Mouse (Mus musculus): Measurements from ENCODE around the gene Dab2ip. TPM values are rescaled to one million over a fixed set of nuclear protein-coding genes. Genes with fewer than 3 reads are reported as not detected.

The Dab2ip gene
- polyA plus RNA-seq, 1 experiment from 2014 or later, result 62.4 TPM

- peaks cover 64% of the 10 kb centered on the region for H3K4me1 ChIP-seq
- peak; percentile 12; the same call in 1 of the 2 replicates for ATAC-seq (ENCODE audit: low FRiP score)
- H3K4me2 ChIP-seq, result peak overlapping the region; percentile 84
- H3K27me3 ChIP-seq (replicated peaks), result no peaks in the 10 kb centered on the region
- peak overlapping the region; percentile 96 for H3K4me3 ChIP-seq (replicated peaks)
- H3K9me3 ChIP-seq (replicated peaks), result no peaks in the 10 kb centered on the region
- peak overlapping the region; percentile 98 for H3K9ac ChIP-seq (replicated peaks)
- peak overlapping the region; percentile 87 for H3K27ac ChIP-seq (replicated peaks)
- H3K36me3 ChIP-seq, result no peaks in the 10 kb centered on the region
- 7% methylated on average over 26 of the region's 26 CpGs for WGBS
Measured at GRCm38 (mm10) chr2:35662738-35663550, 104.9 kb downstream of the Dab2ip start.

- H3K4me2 ChIP-seq, result no peak overlapping the region
- no peak overlapping the region for H3K4me3 ChIP-seq (replicated peaks)
- H3K9me3 ChIP-seq (replicated peaks), result no peaks in the 10 kb centered on the region
- H3K27ac ChIP-seq (replicated peaks), result no peak overlapping the region
- no peak for ATAC-seq (ENCODE audit: low FRiP score)
- H3K27me3 ChIP-seq (replicated peaks), result no peaks in the 10 kb centered on the region
- WGBS, result 50% methylated on average over 8 of the region's 8 CpGs
- H3K9ac ChIP-seq (replicated peaks), result no peak overlapping the region
- no peaks in the 10 kb centered on the region for H3K36me3 ChIP-seq
- H3K4me1 ChIP-seq, result peaks cover 96% of the 10 kb centered on the region
Measured at GRCm38 (mm10) chr2:35667746-35668145, 109.7 kb downstream of the Dab2ip start.

DNA sequence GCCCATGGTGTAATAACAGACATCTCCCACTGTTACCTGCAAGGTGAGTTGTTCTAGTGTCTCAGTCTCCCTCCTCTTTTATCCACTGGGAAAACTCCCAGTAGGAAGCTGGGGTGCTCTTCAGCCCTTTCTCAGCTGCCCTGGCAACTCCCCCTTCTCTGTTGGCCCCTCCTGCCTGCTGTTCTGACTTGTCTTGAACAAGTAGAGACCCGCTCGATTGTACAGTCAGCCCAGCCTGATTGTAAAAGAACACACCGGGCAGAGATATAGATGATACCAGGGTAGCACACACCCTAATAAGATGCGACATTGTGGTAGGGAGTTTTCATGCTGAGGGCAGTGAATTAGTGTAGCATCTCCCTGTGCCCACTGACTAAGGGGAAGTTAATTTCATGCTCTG lies 111.2 kb downstream of the Dab2ip start:
- Histone ChIP-seq H3K4me1 (peaks cover 92% of the 10 kb centered on the region), H3K4me3 (replicated peaks) (no peak overlapping the region), H3K4me2 (no peak overlapping the region), H3K9me3 (replicated peaks) (no peaks in the 10 kb centered on the region), H3K27ac (replicated peaks) (no peak overlapping the region), H3K9ac (replicated peaks) (no peak overlapping the region), H3K36me3 (no peaks in the 10 kb centered on the region), H3K27me3 (replicated peaks) (no peaks in the 10 kb centered on the region)
- ATAC-seq (ENCODE audit: low FRiP score), result no peak
- 25% methylated on average over 4 of the region's 4 CpGs for WGBS

GRCm38 (mm10) chr2:35669748-35670147 lies 111.7 kb downstream of the Dab2ip start:
- Histone ChIP-seq H3K4me1 (peaks cover 91% of the 10 kb centered on the region), H3K9me3 (replicated peaks) (no peaks in the 10 kb centered on the region), H3K27me3 (replicated peaks) (no peaks in the 10 kb centered on the region), H3K4me2 (no peak overlapping the region), H3K27ac (replicated peaks) (no peak overlapping the region), H3K4me3 (replicated peaks) (no peak overlapping the region), H3K36me3 (no peaks in the 10 kb centered on the region), H3K9ac (replicated peaks) (no peak overlapping the region)
- ATAC-seq (ENCODE audit: low FRiP score), result no peak
- WGBS, result 76% methylated on average over 4 of the region's 4 CpGs

GRCm38 (mm10) chr2:35670300-35670699 lies 112.2 kb downstream of the Dab2ip start:
- Histone ChIP-seq H3K27me3 (replicated peaks) (no peaks in the 10 kb centered on the region), H3K4me2 (no peak overlapping the region), H3K36me3 (no peaks in the 10 kb centered on the region), H3K9ac (replicated peaks) (no peak overlapping the region), H3K27ac (replicated peaks) (no peak overlapping the region), H3K4me1 (peaks cover 91% of the 10 kb centered on the region), H3K4me3 (replicated peaks) (no peak overlapping the region), H3K9me3 (replicated peaks) (no peaks in the 10 kb centered on the region)
- no peak for ATAC-seq (ENCODE audit: low FRiP score)
- WGBS, result 79% methylated on average over 9 of the region's 9 CpGs

- H3K27me3 ChIP-seq (replicated peaks), result no peaks in the 10 kb centered on the region
- H3K9me3 ChIP-seq (replicated peaks), result no peaks in the 10 kb centered on the region
- no peak for ATAC-seq (ENCODE audit: low FRiP score)
Measured at GRCm38 (mm10) chr2:35671980-35672910, 114.2 kb downstream of the Dab2ip start.

GRCm38 (mm10) chr2:35673181-35673580 lies 115.1 kb downstream of the Dab2ip start:
- Histone ChIP-seq H3K9ac (replicated peaks) (no peak overlapping the region), H3K4me3 (replicated peaks) (no peak overlapping the region), H3K4me2 (no peak overlapping the region), H3K4me1 (peaks cover 95% of the 10 kb centered on the region), H3K36me3 (no peaks in the 10 kb centered on the region), H3K9me3 (replicated peaks) (no peaks in the 10 kb centered on the region), H3K27ac (replicated peaks) (no peak overlapping the region), H3K27me3 (replicated peaks) (no peaks in the 10 kb centered on the region)
- no peak for ATAC-seq (ENCODE audit: low FRiP score)
- WGBS, result 84% methylated on average over 3 of the region's 3 CpGs

More at GRCm38 (mm10) chr2:35671980-35672910, 114.2 kb downstream of the Dab2ip start:
- Histone ChIP-seq H3K27ac (replicated peaks) (peak overlapping the region; percentile 6), H3K36me3 (no peaks in the 10 kb centered on the region), H3K4me3 (replicated peaks) (no peak overlapping the region), H3K9ac (replicated peaks) (no peak overlapping the region), H3K4me2 (no peak overlapping the region), H3K4me1 (peaks cover 95% of the 10 kb centered on the region)
- WGBS, result 63% methylated on average over 9 of the region's 9 CpGs

GRCm38 (mm10) chr2:35673986-35674385 lies 115.9 kb downstream of the Dab2ip start:
- no peak overlapping the region for H3K4me3 ChIP-seq (replicated peaks)
- H3K4me2 ChIP-seq, result no peak overlapping the region
- no peak for ATAC-seq (ENCODE audit: low FRiP score)
- peaks cover 95% of the 10 kb centered on the region for H3K4me1 ChIP-seq
- WGBS, result 83% methylated on average over 3 of the region's 3 CpGs
- H3K9me3 ChIP-seq (replicated peaks), result no peaks in the 10 kb centered on the region
- H3K27ac ChIP-seq (replicated peaks), result no peak overlapping the region
- H3K27me3 ChIP-seq (replicated peaks), result no peaks in the 10 kb centered on the region
- no peaks in the 10 kb centered on the region for H3K36me3 ChIP-seq
- no peak overlapping the region for H3K9ac ChIP-seq (replicated peaks)

GRCm38 (mm10) chr2:35674431-35674830 lies 116.4 kb downstream of the Dab2ip start:
- Histone ChIP-seq H3K27me3 (replicated peaks) (no peaks in the 10 kb centered on the region), H3K9ac (replicated peaks) (no peak overlapping the region), H3K27ac (replicated peaks) (no peak overlapping the region), H3K4me2 (no peak overlapping the region), H3K9me3 (replicated peaks) (no peaks in the 10 kb centered on the region), H3K36me3 (no peaks in the 10 kb centered on the region), H3K4me1 (peaks cover 95% of the 10 kb centered on the region), H3K4me3 (replicated peaks) (no peak overlapping the region)
- WGBS, result 75% methylated on average over 5 of the region's 5 CpGs
- ATAC-seq (ENCODE audit: low FRiP score), result no peak

DNA sequence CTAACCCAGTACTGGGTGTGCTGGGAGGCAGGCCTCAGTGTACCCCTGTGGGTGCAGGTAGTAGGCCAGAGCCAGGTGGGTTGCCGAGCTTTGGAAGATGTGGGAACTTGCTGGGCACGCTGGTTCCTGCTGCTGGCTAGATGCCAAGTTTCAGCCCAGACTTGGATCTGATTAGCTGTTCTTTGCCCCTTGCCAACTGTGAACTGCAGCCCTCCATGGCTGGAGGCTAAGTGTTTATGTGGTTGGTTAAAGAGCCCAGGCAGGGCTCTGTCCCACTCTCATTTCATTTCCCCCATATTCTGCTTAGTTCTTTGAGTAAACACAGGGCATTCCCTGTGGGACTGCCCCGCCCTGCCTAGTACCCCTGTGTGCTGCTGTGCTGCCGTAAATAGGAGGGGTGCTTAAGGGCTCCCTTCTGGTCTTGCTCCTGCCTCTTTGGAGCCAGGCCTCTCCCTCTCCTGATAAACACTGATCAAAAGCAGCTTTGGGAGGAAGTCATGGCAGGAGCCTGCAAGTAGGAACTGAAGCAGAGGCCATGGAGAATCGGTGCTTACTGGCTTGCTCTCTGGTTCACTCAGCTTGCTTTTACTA lies 118.1 kb downstream of the Dab2ip start:
- WGBS, result 27% methylated on average over 5 of the region's 5 CpGs
- Histone ChIP-seq H3K27ac (replicated peaks) (peak overlapping the region; percentile 74), H3K4me2 (no peak overlapping the region), H3K4me3 (replicated peaks) (no peak overlapping the region), H3K9ac (replicated peaks) (no peak overlapping the region), H3K36me3 (no peaks in the 10 kb centered on the region), H3K27me3 (replicated peaks) (no peaks in the 10 kb centered on the region), H3K9me3 (replicated peaks) (no peaks in the 10 kb centered on the region), H3K4me1 (peaks cover 94% of the 10 kb centered on the region)
- ATAC-seq (ENCODE audit: low FRiP score), result peak; percentile 11; the same call in 1 of the 2 replicates

GRCm38 (mm10) chr2:35677855-35678254 lies 119.8 kb downstream of the Dab2ip start:
- ATAC-seq (ENCODE audit: low FRiP score), result peak; percentile 59
- 8% methylated on average over 8 of the region's 8 CpGs for WGBS
- H3K4me2 ChIP-seq, result no peak overlapping the region
- peaks cover 92% of the 10 kb centered on the region for H3K4me1 ChIP-seq
- H3K27me3 ChIP-seq (replicated peaks), result no peaks in the 10 kb centered on the region
- H3K9ac ChIP-seq (replicated peaks), result 0 out of 2 replicates have a peak overlapping the region, but pooled peaks have one; percentile 26
- no peak overlapping the region for H3K4me3 ChIP-seq (replicated peaks)
- H3K27ac ChIP-seq (replicated peaks), result peak overlapping the region; percentile 74
- no peaks in the 10 kb centered on the region for H3K36me3 ChIP-seq
- no peaks in the 10 kb centered on the region for H3K9me3 ChIP-seq (replicated peaks)
